Mouse (Mus musculus): ENCODE measurements around the gene Ppib. TPM values are rescaled to one million over a fixed set of nuclear protein-coding genes. Genes with fewer than 3 reads are reported as not detected.

The Ppib gene
- polyA plus RNA-seq, 1 experiment from 2014 or later = 834 TPM

Other genes with a start within 250 kb of the Ppib start
- gene Zfp609, start 232.7 kb upstream of the Ppib start, polyA plus RNA-seq (2014; fragmentation: Nextera tagmentation; extraction: Ambion mirVana) = 5.9 and 6.4 TPM in 2 replicates
- gene Pclaf, start 170.0 kb upstream of the Ppib start, polyA plus RNA-seq (2014; fragmentation: Nextera tagmentation; extraction: Ambion mirVana) = 106 and 114 TPM in 2 replicates
- gene Trip4, start 151.4 kb upstream of the Ppib start, polyA plus RNA-seq (2014; fragmentation: Nextera tagmentation; extraction: Ambion mirVana) = 26.3 and 34.6 TPM in 2 replicates
- gene Csnk1g1, start 151.3 kb upstream of the Ppib start, polyA plus RNA-seq (2014; fragmentation: Nextera tagmentation; extraction: Ambion mirVana) = 17.3 and 17.7 TPM in 2 replicates
- 3.4 and 4.1 TPM in 2 replicates for gene Snx22, start 9.5 kb downstream of the Ppib start, polyA plus RNA-seq (2014; fragmentation: Nextera tagmentation; extraction: Ambion mirVana)
- gene Snx1, start 66.4 kb downstream of the Ppib start, polyA plus RNA-seq (2014; fragmentation: Nextera tagmentation; extraction: Ambion mirVana) = 139 and 143 TPM in 2 replicates
- gene Ciao2a, start 66.4 kb downstream of the Ppib start, polyA plus RNA-seq (2014; fragmentation: Nextera tagmentation; extraction: Ambion mirVana) = 112 and 119 TPM in 2 replicates
- 10.6 and 14.3 TPM in 2 replicates for gene Dapk2, start 98.0 kb downstream of the Ppib start, polyA plus RNA-seq (2014; fragmentation: Nextera tagmentation; extraction: Ambion mirVana)